Mouse (Mus musculus): ENCODE data around the gene Mtln. TPM values are rescaled to one million over a fixed set of nuclear protein-coding genes. Genes with fewer than 3 reads are reported as not detected.
A peak's percentile ranks its signal among the peaks of the same experiment; 100 is the strongest.

The Mtln gene
- polyA plus RNA-seq, 1 experiment from 2014 or later = 66.2 TPM

- no peak for ATAC-seq (replicated peaks; ENCODE audit: low FRiP score, low read depth)
- Histone ChIP-seq H3K4me2 (ENCODE audit: low read length) (no peak overlapping the region), H3K4me1 (replicated peaks; ENCODE audit: insufficient read depth, low read length) (no peaks in the 10 kb centered on the region), H3K4me3 (replicated peaks; ENCODE audit: low read depth, low read length) (no peak overlapping the region), H3K27ac (no peak overlapping the region), H3K9ac (ENCODE audit: low read depth, low read length) (no peak overlapping the region), H3K27me3 (ENCODE audit: insufficient read depth, low read length) (no peaks in the 10 kb centered on the region), H3K36me3 (ENCODE audit: insufficient read depth, low read length) (0 out of 2 replicates have a peak, but pooled peaks cover 4% of the 10 kb centered on the region), H3K9me3 (replicated peaks; ENCODE audit: low read length) (no peaks in the 10 kb centered on the region)
- WGBS = 83% methylated on average over 5 of the region's 5 CpGs
- TF ChIP-seq CTCF (IDR thresholded peaks at IDR 0.05; ENCODE audit: low read depth) = no peak
- no peak for DNase-seq (ENCODE audit: low spot score)
Observed at GRCm38 (mm10) chr2:127759157-127759880, 33.0 kb downstream of the Mtln start.

- DNase-seq (ENCODE audit: low spot score) (peak; percentile 53), ATAC-seq (replicated peaks; ENCODE audit: low FRiP score, low read depth) (no peak; the same call in 1 of the 2 replicates)
- 0 out of 2 replicates have a peak, but pooled peaks cover 4% of the 10 kb centered on the region for H3K36me3 ChIP-seq (ENCODE audit: insufficient read depth, low read length)
- H3K27me3 ChIP-seq (ENCODE audit: insufficient read depth, low read length) = no peaks in the 10 kb centered on the region
- no peaks in the 10 kb centered on the region for H3K4me1 ChIP-seq (replicated peaks; ENCODE audit: insufficient read depth, low read length)
- H3K4me2 ChIP-seq (ENCODE audit: low read length) = no peak overlapping the region
- no peak for TF ChIP-seq CTCF (IDR thresholded peaks at IDR 0.05; ENCODE audit: low read depth)
- no peak overlapping the region for H3K27ac ChIP-seq
- no peak overlapping the region for H3K4me3 ChIP-seq (replicated peaks; ENCODE audit: low read depth, low read length)
- 19% methylated on average over 8 of the region's 8 CpGs for WGBS
- H3K9me3 ChIP-seq (replicated peaks; ENCODE audit: low read length) = no peaks in the 10 kb centered on the region
- no peak overlapping the region for H3K9ac ChIP-seq (ENCODE audit: low read depth, low read length)
Observed at GRCm38 (mm10) chr2:127757171-127757570, 35.1 kb downstream of the Mtln start.

- 89% methylated on average over 4 of the region's 4 CpGs for WGBS
- Histone ChIP-seq H3K27ac (no peak overlapping the region), H3K9ac (ENCODE audit: low read depth, low read length) (no peak overlapping the region), H3K9me3 (replicated peaks; ENCODE audit: low read length) (no peaks in the 10 kb centered on the region), H3K4me3 (replicated peaks; ENCODE audit: low read depth, low read length) (no peak overlapping the region), H3K36me3 (ENCODE audit: insufficient read depth, low read length) (no peaks in the 10 kb centered on the region), H3K27me3 (ENCODE audit: insufficient read depth, low read length) (no peaks in the 10 kb centered on the region), H3K4me1 (replicated peaks; ENCODE audit: insufficient read depth, low read length) (no peaks in the 10 kb centered on the region), H3K4me2 (ENCODE audit: low read length) (no peak overlapping the region)
- ATAC-seq (replicated peaks; ENCODE audit: low FRiP score, low read depth) = no peak
- no peak for DNase-seq (ENCODE audit: low spot score)
- TF ChIP-seq CTCF (IDR thresholded peaks at IDR 0.05; ENCODE audit: low read depth) = no peak
Observed at GRCm38 (mm10) chr2:127754113-127754512, 38.2 kb downstream of the Mtln start.

- H3K27ac ChIP-seq = no peak overlapping the region
- 53% methylated on average over 11 of the region's 11 CpGs for WGBS
- ATAC-seq (replicated peaks; ENCODE audit: low FRiP score, low read depth) = no peak
- no peaks in the 10 kb centered on the region for H3K36me3 ChIP-seq (ENCODE audit: insufficient read depth, low read length)
- no peak overlapping the region for H3K9ac ChIP-seq (ENCODE audit: low read depth, low read length)
- H3K4me2 ChIP-seq (ENCODE audit: low read length) = no peak overlapping the region
- no peaks in the 10 kb centered on the region for H3K27me3 ChIP-seq (ENCODE audit: insufficient read depth, low read length)
- H3K4me1 ChIP-seq (replicated peaks; ENCODE audit: insufficient read depth, low read length) = no peaks in the 10 kb centered on the region
- H3K4me3 ChIP-seq (replicated peaks; ENCODE audit: low read depth, low read length) = no peak overlapping the region
- no peak for DNase-seq (ENCODE audit: low spot score)
- no peak for TF ChIP-seq CTCF (IDR thresholded peaks at IDR 0.05; ENCODE audit: low read depth)
- H3K9me3 ChIP-seq (replicated peaks; ENCODE audit: low read length) = no peaks in the 10 kb centered on the region
Observed at GRCm38 (mm10) chr2:127751849-127752610, 40.3 kb downstream of the Mtln start.

- TF ChIP-seq CTCF (IDR thresholded peaks at IDR 0.05; ENCODE audit: low read depth) = no peak
- H3K4me3 ChIP-seq (replicated peaks; ENCODE audit: low read depth, low read length) = no peak overlapping the region
- 75% methylated on average over 1 of the region's 1 CpGs for WGBS
Observed at GRCm38 (mm10) chr2:127749376-127749775, 42.9 kb downstream of the Mtln start.

GRCm38 (mm10) chr2:127748316-127748715, 44.0 kb downstream of the Mtln start:
- no peak for DNase-seq (ENCODE audit: low spot score)
- 70% methylated on average over 7 of the region's 7 CpGs for WGBS
- TF ChIP-seq CTCF (IDR thresholded peaks at IDR 0.05; ENCODE audit: low read depth) = no peak
- Histone ChIP-seq H3K27me3 (ENCODE audit: insufficient read depth, low read length) (no peaks in the 10 kb centered on the region), H3K4me2 (ENCODE audit: low read length) (no peak overlapping the region), H3K4me1 (replicated peaks; ENCODE audit: insufficient read depth, low read length) (no peaks in the 10 kb centered on the region), H3K36me3 (ENCODE audit: insufficient read depth, low read length) (no peaks in the 10 kb centered on the region), H3K4me3 (replicated peaks; ENCODE audit: low read depth, low read length) (no peak overlapping the region), H3K9me3 (replicated peaks; ENCODE audit: low read length) (no peaks in the 10 kb centered on the region), H3K27ac (no peak overlapping the region), H3K9ac (ENCODE audit: low read depth, low read length) (no peak overlapping the region)
- no peak for ATAC-seq (replicated peaks; ENCODE audit: low FRiP score, low read depth)

More at GRCm38 (mm10) chr2:127749376-127749775, 42.9 kb downstream of the Mtln start:
- Histone ChIP-seq H3K9ac (ENCODE audit: low read depth, low read length) (no peak overlapping the region), H3K27me3 (ENCODE audit: insufficient read depth, low read length) (no peaks in the 10 kb centered on the region), H3K4me1 (replicated peaks; ENCODE audit: insufficient read depth, low read length) (no peaks in the 10 kb centered on the region), H3K36me3 (ENCODE audit: insufficient read depth, low read length) (no peaks in the 10 kb centered on the region), H3K9me3 (replicated peaks; ENCODE audit: low read length) (no peaks in the 10 kb centered on the region), H3K27ac (no peak overlapping the region), H3K4me2 (ENCODE audit: low read length) (no peak overlapping the region)
- ATAC-seq (replicated peaks; ENCODE audit: low FRiP score, low read depth) = no peak
- DNase-seq (ENCODE audit: low spot score) = no peak
